Mouse (Mus musculus) bone marrow, adult 2 months (tissue): ENCODE measurements around the gene Slc44a3.

ENCODE experiments used
- CTCF ChIP-seq: fragments of 200-500 bp; IDR thresholded peaks from 2 replicates; pipeline ENCODE4 v1.5.1; 2011; ENCODE audit warnings: low read length, control low read depth; ENCODE audit not compliant: control insufficient read depth, insufficient read depth
- POLR2A ChIP-seq: fragments of 200-500 bp; IDR thresholded peaks from 2 replicates; pipeline ENCODE4 v1.6.1; 2011; ENCODE audit warnings: low read depth, mild to moderate bottlenecking, control low read depth, low read length, borderline replicate concordance; ENCODE audit not compliant: control insufficient read depth

- TF ChIP-seq CTCF (no peak), POLR2A (no peak)
Measured at GRCm38 (mm10) chr3:121558861-121559260, 26.7 kb upstream of the Slc44a3 start.
